Mouse (Mus musculus) large intestine, adult 2 months (tissue): ENCODE data around the gene Grap2. TPM values are rescaled to one million over a fixed set of nuclear protein-coding genes. Genes with fewer than 3 reads are reported as not detected.

ENCODE experiments used
- DNase-seq: peaks from one replicate; pipeline ENCODE4 v3.0.0-alpha.2; 2012; ENCODE audit warnings: low read depth, low spot score
- WGBS: fragments of 180-500 bp; shearing (Covaris S2); methylation state at CpG from one replicate; pipeline ENCODE4 v1.1.7; 2018; 5-methylcytosine and 5-hydroxymethylcytosine counted together
- polyA plus RNA-seq: library from polyadenylated mRNA; depleted of rRNA; stranded (reverse); fragments of >200 nt; gene quantifications from 2 replicates; pipeline ENCODE4 v1.2.3, GENCODE M21; 2012

Gene Grap2
- polyA plus RNA-seq, 1 experiment, result 1.7 TPM

DNA sequence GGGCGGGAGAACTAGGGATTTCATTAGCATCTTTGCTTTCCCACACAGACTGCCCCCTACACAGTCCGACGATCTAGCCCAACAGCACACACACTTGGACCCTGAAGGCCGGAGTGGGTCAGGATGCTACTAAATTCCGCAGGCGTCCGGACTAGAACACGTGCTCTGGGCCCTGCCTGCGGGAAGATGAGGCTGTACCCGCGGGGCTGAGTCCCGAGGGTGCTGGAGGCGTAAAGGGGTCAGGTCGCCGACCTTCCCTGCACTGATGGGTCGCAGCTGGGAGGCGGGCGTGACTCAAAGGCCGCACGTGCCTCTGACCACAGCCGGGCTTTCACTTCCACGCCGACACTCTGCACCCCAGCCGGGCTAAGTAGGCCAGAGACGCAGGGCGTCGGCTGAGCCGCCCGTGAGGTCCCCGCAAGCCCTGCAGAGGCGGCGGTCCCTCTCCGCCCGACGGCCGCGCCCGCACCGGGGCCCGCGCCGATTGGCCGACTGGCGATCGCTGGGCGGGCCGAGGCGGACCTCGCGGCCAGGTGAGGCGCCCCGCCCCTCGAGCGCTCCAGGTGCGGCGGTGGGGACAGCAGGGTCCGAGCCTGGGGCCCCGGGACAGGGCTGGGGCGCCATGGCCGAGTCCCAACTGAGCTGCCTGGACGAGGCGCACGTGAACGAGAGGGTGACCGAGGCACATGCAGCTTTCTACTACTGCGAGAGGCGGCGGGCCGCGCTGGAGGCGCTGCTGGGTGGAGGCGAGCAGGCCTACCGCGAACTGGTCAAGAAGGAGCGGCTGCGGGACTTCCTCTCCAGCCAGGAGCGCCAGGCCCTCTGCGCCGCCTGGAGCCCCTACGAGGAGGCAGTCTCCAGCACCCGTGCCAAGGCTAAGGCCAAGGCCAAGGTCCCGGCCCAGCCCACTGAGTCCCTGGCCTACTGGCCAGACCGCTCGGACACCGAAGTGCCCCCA lies 99.2 kb downstream of the Grap2 start, which contains the start of gene Fam83f:
Fam83f (plus strand) TSS at position 553 of the 958 bp plus-strand sequence.
- no peak for DNase-seq
- 9% methylated on average over 85 of the region's 85 CpGs for whole genome bisulfite sequencing

DNA sequence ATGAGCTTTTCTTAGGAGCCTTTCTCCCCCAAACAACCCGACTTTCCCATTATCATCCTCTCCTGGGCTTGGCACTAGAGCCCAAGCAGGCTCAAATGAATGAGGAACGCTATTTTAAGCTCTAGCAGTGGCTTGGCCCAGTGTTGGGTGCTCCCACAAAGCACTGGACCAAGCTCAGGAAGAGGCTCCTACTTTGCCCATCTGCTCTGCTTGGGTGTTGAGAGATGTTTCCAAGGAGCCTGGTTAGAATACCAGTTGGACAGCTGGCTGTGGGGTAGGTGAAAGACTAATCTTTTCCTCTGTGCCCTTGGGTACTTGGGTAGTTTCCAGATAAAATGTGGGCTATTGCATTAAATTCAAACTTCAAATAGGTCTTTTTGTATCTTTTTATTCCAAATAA lies 100.4 kb downstream of the Grap2 start:
- DNase-seq, result no peak
- whole genome bisulfite sequencing, result 21% methylated on average over 2 of the region's 2 CpGs

DNA sequence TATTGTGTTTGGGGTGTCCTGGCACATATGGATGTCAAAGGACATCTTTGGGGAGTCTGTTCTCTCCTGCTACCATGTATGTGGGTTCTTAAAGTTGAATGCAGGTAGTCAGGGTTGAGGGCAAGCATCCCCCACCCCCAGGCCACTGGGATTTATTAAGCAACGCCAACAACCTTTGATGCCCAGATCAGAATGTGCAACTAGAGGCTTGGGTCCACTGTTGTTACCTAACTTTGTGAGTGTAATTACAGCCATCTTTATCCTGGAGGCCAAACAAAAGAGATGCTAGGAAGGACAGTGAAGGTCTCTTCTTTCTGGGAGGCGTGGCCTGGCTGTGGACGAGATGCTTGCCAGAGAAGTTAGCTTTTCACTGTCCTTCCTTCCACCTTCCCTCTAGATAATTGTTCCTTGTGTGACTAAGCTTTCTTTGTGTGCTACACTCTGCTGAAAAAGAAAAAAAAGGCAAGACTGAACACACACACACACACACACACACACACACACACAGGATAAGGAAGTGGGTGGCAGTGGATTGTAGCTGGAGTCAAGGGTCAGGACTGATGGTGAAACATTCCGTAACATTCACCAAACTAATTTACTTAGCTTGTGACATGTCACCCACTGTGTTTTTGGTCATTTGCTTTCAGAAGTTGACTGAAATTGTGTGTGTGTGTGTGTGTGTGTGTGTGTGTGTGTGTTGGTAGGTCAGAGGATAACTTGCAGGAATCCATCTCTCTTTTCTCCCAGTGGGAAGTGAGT lies 101.1 kb downstream of the Grap2 start:
- no peak for DNase-seq
- 46% methylated on average over 4 of the region's 4 CpGs for WGBS

DNA sequence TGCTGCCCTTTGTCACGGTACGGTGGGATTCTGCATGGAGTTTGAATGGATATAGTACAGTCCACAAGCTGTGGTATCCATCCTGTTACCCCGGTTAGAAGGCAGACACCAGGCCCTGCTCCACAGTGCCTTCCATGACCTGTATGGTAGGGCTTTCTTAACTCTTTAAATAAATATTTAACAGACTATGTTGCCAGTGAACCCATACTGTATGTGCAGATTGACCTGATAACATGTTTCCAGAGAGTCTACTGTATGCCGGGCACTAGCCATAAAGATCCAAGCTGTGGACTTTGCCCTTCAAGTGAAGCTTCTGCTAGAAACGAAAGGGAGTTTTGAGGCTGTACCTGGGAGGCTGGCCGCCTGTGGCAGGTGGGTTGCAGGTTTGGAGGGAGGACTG lies 102.3 kb downstream of the Grap2 start:
- 23% methylated on average over 6 of the region's 6 CpGs for WGBS
- DNase-seq, result no peak

DNA sequence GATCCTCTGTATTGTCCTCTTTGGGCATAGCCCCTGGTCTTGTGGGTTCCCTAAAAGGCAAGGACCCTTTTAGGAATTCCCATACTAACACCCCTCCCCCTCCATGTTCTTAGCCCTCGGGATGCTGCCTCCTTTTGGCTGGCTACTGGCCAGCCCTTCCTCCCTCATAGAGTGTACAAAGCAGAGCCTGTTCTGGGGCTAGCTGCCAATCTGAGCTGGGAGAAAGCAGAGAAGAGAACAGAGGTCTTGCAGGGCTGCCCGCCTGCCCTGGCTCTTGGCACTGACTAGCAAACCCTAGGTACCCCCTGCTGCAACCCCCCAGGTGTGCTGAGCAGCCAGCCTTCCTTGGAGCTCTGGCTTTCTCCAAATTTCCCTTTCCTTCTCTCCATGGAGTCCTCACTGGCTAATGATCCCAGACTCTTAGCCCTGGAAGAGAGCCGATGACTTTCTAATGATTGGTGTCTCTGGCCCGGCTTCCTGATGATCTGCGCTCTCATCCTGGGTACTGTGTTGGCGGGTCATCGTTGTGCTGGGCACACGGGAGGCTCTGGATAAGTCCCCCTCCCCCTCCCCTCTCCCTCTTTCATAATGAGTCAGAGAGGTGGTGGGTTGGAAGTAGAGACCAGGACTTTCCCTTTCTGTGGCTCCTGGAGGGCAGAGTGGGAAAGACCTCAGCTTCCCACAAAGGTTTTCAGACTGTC lies 107.3 kb downstream of the Grap2 start:
- DNase-seq, result no peak
- WGBS, result 18% methylated on average over 8 of the region's 8 CpGs

DNA sequence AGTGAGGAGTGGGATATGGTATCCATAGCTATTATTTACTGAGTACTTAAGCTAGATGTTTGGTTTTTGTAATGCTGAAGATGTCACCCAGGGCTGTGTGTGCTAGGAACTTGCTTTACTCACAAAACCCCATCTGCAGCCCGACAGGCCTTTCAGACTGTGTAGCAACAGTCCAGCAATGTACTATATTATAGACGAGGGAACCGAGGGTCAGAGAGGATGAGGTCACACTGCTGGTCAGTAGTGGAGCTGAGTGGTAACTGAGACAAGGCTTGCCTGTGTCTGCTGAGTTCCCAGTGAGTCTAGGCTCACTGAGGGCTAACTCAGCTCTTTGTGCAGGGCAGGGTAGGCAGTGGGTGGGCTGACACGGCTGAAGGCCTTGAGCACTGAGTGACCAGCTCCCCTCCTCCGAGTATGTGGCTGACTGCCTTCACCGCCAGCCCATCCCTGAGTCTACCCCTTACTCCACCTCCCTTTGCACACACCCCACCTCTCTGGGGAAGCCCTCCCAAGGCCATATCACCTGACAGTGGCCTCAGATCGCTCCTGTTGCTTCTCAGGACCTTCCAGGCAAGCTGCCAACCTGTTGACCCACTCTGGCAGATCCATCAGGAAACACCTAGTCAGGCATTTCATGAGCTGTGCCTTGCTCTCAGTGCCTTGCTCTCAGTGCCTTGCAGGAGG lies 108.1 kb downstream of the Grap2 start:
- DNase-seq, result no peak
- WGBS, result 31% methylated on average over 7 of the region's 7 CpGs

DNA sequence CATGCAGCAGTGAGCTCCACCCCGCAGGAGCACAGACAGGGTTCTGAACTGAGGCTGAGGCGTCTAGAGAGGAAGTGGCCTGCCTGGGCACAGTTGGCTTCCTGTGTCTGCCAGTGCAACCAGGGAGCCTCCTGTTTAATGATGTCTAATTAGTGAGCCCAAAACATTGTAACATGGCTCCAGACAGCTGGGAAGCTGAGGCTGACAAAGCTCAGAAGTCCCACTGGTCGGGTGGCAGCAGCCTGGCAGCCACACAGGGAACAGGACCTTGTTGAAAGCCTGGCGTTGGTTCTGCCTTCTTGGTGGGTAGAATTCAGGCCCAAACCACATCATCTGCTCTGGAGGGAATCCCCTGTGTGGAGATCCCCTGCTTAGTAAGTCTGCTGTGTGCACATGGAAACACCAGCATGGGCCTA lies 109.1 kb downstream of the Grap2 start:
- no peak for DNase-seq
- 55% methylated on average over 4 of the region's 4 CpGs for WGBS

DNA sequence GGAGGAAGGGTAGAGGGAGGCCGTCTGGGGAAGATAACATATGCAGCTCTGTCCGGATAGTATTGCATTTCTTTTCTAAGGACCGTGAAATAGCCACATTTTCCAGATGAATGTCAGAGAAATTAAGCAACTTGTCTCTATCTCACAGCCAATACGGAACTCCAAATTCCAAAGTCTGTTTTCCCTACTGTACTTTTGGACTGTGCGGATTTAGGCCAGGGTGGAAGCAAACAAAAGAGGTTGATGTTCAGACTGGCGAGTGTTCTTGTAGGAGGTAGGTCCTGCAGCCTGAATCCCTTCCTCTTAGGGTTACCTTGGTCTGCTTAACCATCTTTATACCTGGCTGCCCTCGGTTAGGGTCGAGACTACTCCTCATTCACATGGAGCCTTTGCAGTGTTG lies 109.9 kb downstream of the Grap2 start:
- WGBS, result 39% methylated on average over 8 of the region's 8 CpGs
- DNase-seq, result no peak

DNA sequence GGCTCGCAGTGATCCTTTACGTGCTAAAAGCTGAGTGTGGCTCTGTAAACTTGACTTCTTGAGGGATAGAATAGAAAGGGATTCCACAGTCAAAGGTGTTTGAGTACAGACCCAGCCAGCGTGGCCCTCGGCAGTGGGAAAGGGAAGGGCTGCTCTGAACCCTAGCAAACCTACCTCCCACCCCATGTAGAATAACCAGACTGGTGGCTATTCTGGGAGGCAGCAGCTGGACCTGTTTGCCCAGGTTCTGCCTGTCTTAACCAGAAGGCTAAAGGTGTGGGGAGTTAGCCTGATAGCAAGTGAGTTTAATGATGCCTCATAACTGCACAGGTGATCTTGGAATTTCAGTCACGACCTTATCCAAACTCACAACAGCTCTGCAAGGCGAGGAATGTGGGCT lies 110.8 kb downstream of the Grap2 start:
- WGBS, result 38% methylated on average over 6 of the region's 6 CpGs
- DNase-seq, result no peak

DNA sequence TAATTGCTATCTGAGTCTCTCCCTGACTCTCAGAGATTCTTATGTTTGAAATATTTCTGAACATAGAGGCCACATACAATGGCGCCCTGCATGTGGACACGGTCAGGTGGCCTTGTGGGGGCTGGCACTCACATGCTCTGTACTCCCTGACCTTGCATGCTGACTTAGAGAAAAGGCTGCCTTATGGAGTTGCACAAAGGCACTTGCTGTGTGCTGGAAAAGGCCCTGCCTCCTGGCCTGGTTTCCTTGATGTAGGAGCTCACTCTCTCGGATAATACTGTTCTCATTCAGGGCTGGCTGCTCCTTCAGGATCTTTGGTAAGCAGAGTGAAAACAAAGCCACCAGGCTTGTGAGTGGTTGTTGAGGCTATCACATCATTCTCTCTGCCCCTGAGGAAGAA lies 111.6 kb downstream of the Grap2 start:
- 71% methylated on average over 3 of the region's 3 CpGs for WGBS
- no peak for DNase-seq

DNA sequence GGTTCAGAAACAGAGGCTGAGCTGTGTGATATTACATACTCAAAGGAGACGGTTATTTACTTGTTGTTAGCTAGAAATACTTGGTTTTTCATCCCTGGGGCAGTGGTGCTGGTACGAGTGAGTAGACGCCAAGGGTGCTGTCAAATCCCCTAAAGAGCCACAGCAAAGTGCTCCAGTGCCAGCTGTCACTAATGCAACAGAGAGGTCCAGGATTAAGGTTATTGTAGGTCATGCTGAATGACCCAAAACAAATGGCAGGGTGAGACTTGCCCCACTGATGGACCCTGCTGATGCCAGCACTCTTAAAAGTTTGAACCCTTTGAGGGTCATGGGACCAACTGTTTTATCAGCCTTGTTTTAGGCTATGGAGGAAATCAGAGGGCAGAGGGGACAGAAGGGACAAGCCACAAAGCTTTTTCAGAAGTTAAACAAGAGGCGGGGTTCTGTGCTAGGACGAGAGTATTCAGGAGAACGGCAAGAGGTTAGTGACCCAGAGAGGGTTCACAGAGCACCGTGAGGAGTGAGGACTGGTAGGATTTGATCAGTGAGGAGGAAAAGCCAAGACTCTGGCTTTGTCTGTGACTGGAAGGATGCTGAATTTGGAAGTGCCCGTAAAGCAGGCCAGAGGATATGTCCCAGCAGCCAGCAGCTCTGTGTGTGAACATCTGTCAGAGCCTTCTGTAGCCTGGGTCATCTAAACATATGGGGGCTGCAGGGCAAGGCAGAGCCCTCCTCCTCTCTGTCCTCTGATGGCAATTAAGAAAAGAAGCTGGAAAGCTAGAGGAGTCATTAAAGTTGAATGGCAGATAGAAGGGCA lies 112.6 kb downstream of the Grap2 start:
- no peak for DNase-seq

DNA sequence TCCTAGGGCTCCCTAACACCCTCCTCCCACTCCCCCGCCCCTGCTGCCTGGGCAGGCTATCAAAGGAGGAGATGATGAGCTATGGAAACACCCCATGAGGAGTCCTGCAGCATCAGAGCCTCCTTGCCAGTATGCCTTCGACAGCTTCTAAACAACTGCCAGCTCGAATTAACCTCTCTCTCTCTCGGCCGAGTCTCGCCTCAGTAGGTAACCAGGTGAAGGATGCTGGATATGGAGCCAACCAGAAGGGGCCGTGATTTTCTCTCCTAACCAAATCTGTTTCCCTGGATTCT lies 113.2 kb downstream of the Grap2 start:
- WGBS, result 69% methylated on average over 7 of the region's 7 CpGs
- DNase-seq, result no peak

More for the DNA sequence above, 112.6 kb downstream of the Grap2 start:
- 62% methylated on average over 8 of the region's 8 CpGs for WGBS

DNA sequence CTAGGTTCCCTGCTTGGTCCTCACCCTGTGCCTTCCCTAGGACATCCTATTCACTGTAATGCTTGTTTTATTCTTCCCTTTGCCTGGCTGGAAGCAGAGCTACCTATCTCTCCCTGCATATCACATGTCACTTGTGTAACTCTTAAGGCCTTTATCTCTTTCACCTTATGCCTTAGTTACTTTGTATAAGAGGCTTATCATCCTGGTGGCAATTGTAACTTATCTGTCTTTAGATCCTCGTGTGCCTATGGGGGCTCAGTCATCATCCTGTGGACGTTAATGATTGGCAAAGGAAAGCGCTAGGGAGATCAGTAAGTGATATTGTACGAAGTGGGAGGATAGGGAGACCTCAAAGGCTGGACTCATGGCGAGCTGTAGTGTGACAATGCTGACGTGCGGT lies 116.1 kb downstream of the Grap2 start:
- no peak for DNase-seq
- WGBS, result 67% methylated on average over 7 of the region's 7 CpGs

DNA sequence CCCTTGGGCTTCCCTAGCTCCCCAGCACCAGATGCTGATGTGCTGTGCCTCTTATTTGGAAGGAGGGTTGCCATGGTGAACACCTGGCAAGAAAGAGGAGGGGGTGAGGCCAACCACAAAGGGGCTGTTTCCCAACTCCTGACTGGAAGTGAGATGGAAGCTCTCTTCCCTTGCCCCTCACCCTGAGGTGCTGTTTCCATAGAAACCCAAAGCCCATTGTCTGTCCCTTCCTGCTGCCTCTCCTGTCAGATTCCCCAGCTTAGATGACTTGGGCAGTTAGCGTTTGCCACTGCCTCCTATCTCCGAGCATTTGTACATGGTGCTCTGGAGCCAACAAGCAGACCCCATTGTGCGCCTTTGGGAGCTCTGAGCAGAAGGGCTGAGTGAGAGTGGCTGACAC lies 121.1 kb downstream of the Grap2 start:
- no peak for DNase-seq
- 77% methylated on average over 3 of the region's 3 CpGs for WGBS

DNA sequence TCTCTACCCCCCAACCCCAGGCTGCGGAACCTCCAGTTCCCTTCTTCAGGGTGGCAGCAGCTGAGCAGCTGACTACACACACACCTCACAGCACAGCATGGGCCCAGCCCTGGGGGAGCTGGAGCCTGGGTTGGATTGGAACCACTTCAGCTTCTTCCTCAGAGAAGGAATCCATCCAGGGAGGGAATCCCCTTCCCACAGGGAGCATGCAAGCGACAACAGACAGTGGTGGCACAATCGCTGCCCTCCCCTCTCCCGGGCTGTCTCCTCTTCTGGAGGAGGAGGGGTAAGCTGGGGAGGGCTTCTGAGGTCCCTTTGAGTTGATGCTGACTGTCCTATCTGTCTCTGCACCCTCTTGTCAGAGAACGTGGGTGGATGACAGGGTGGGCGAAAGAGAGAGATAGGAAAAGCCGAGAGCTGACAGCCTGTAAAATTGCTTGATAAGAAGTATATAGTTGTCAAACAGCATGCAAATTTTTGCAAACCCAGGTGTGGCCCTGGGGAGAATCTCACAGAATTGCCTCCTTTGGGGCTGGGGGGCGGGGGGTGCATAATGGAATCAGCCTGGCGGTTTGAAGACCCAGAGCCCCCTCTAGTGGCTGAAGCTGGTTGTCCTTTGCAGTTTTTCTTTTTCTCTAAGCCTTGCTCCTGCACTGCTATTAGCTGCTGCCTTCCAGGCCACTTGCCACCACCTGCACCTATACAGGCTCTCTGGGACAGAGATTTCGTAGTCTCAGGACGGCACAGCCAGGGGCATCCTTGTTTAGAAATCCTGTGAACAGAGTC lies 121.9 kb downstream of the Grap2 start:
- 53% methylated on average over 11 of the region's 11 CpGs for whole genome bisulfite sequencing
- no peak for DNase-seq

DNA sequence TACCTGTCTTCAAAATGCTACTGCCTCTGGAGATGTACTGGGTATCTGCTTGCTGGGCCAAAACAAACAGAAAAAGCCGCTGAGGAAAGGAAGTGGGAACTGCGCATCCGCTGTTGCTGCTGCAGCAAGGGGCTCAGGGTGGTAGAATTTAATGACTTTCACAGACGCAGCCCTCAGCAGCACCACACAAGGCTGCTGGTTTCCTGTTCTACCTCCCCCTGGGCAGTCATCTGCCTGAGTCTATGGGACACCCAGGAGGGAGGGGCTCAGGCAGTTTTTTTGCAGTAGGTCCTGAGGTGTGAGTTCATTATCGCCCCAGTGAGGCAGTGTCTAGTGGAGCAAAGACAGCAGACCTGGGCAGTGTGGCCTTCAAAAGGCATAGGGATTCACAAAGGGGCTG lies 125.2 kb downstream of the Grap2 start:
- 69% methylated on average over 5 of the region's 5 CpGs for WGBS
- DNase-seq, result no peak

DNA sequence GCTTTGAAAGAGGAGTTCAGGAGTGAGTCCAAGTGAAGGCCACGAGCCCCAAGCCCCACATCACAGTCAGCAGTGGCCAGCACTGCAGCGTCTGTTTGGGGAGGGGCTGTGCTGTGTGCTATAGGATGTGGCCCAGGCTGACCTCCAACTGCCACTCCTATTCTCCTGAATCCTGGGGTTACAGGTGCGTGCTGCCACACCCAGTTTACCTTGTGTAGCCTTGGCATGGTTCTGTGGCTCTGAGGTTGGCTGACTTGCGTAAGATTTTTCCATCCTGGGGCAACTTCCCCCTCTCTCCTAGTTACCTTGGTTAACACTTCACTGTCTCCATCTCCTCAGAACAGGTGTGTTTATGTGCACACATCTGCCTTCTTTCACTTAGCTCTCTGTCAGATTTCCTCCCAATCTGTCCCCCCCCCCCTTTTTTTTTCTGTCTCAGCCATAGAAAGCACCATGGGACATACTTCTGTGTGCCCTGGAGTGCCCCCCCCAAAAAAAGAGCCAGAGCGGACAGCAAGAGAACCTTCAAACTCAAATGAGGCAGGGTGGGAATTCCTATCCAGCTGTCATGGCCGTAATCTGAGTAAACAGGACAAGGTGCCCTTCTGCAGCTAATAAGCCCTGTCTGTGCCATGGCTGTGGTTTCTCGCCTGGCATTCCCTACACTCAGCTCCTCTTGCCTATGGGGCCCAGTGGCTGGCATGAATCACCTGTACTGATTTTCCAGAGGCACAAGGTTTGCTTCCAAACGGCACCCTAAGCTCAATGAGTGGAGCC lies 129.3 kb downstream of the Grap2 start:
- 29% methylated on average over 8 of the region's 8 CpGs for WGBS
- no peak for DNase-seq
